Mouse (Mus musculus): ENCODE measurements around the gene Ehbp1l1. TPM values are rescaled to one million over a fixed set of nuclear protein-coding genes. Genes with fewer than 3 reads are reported as not detected.

Gene Ehbp1l1
- total RNA-seq, 2 experiments from 2014 or later, result 140 to 149 TPM

GRCm38 (mm10) chr19:5739446-5739845 lies 13.3 kb upstream of the Ehbp1l1 start:
- intact Hi-C loops (cut with DNase I), result no loop called here
- no peak for DNase-seq (ENCODE audit: low spot score)

GRCm38 (mm10) chr19:5734325-5734724 lies 8.2 kb upstream of the Ehbp1l1 start:
- DNase-seq (ENCODE audit: low spot score), result no peak
- intact Hi-C loops (cut with DNase I), result no loop called here

GRCm38 (mm10) chr19:5731264-5731978 lies 5.3 kb upstream of the Ehbp1l1 start:
- DNase-seq (ENCODE audit: low spot score), result peak; percentile 84
- intact Hi-C loops (cut with DNase I), result loop anchor here (2.0 kb wide), 1 partner anchor 39 kb away; the partner anchor contains the start of gene Scyl1

DNA sequence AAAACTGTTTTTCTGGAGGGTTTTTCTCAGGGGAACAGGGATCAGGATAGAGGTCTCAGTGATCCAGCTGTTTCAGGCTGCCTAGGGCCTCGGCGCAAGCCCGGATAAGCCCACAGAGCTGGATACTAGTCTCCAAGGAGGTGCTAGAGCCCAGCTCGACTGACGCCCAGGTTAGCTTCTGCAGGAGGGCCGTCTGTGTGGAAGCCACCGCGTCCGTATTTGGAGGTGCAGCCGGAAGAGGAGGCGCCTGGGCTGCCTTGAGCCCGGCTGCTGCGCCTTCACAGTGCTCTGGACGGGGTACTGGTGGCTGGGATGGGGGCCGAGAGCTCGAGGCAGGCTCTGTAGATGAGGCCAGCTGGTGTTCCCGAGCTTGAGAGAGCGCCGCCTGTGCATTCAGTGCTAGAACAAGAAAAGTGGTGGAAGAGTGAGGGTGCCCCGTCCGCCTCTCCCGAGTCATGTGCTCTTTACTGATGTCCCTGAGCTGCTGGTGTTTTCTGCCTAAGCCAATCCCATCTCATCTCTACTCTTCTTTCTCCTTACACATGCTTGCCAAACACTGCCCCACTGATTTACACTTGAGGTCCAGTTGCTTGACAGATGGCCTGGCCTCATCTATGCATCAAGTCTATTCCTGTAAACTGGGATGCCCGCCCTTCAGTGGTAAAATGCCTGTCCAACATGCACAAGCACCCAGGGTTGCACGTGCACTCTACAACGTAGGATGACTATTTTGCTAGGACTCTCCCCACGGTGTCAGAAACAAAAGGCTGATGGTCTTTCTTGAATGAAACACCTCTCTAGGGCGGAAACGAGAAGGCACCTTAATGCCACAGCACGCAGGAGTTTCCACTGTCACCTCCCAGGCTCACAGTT lies 4.4 kb upstream of the Ehbp1l1 start:
- intact Hi-C loops (cut with DNase I), result loop anchor here (2.0 kb wide), 1 partner anchor 40 kb away; the partner anchor contains the start of gene Scyl1
- DNase-seq (ENCODE audit: low spot score), result no peak

DNA sequence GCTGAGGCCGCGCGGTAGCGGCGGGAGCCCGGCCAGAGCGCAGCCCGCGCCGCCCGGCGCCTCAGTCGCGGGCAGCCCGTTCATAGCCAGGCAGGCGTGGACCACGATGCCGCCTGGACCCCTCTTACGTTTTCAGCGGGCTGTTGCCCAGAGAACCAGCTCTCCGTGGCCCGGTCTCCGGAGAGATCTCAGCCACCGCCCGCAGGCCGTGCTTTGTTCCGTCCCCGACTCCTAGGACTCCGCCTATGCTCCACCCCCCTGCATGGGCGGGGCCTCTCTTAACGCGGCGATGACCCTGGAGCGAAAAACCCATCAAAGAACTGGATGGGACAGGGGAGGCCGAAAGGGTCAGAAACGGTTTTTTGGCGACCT lies 3.3 kb upstream of the Ehbp1l1 start, which contains the start of gene Fam89b:
Fam89b (minus strand) TSS at position 210 of the 372 bp plus-strand sequence.
- peak; percentile 83 for DNase-seq (ENCODE audit: low spot score)
- intact Hi-C loops (cut with DNase I), result loop anchor here (5.0 kb wide), 2 partner anchors 82 to 118 kb away; no protein-coding TSS in a partner anchor

DNA sequence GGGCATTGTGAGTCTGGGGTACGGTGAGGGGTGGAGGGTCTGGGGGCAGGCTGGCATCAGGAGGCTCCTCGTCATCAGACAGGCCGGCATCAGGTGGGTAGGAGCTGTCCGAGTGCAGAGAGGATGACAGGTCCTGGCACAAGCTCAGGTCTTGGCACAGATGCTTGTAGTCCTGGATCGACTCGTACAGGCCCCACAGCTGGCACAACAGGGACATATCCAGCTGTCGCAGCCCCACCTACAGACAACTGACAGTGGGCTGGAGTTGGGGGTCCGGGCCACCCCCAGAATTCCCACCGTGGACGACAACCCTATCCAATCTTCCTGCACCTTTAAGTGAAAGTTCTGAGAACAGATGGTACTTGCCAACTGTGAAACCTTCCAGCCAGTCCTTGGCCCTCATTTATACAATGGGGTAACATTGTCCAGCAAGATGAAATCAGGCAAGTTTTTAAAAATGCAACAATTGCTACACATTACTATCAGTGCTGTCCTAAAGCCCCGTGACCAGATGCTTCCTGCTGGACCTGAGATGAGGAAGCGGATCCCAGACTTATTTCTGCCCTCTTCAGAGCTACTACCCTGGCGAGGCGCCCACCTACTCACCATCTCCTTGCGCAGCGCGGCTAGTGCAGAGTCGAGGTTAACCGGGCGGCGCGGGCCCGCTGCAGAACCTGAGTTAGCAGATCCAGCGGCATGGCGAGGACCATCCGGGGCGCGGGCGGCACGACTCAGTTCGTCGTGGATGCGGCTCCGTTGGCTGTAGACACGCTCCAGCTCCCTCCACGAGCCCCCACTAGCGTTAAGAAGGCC lies 2.7 kb upstream of the Ehbp1l1 start:
- no peak for DNase-seq (ENCODE audit: low spot score)
- intact Hi-C loops (cut with DNase I), result loop anchor here (1.0 to 5.0 kb wide), 3 partner anchors 18 to 118 kb away; no protein-coding TSS in a partner anchor

GRCm38 (mm10) chr19:5727701-5728100 lies 1.6 kb upstream of the Ehbp1l1 start:
- intact Hi-C loops (cut with DNase I), result loop anchor here (1.0 to 5.0 kb wide), 4 partner anchors 16 to 120 kb away; no protein-coding TSS in a partner anchor
- peak; percentile 78 for DNase-seq (ENCODE audit: low spot score)

DNA sequence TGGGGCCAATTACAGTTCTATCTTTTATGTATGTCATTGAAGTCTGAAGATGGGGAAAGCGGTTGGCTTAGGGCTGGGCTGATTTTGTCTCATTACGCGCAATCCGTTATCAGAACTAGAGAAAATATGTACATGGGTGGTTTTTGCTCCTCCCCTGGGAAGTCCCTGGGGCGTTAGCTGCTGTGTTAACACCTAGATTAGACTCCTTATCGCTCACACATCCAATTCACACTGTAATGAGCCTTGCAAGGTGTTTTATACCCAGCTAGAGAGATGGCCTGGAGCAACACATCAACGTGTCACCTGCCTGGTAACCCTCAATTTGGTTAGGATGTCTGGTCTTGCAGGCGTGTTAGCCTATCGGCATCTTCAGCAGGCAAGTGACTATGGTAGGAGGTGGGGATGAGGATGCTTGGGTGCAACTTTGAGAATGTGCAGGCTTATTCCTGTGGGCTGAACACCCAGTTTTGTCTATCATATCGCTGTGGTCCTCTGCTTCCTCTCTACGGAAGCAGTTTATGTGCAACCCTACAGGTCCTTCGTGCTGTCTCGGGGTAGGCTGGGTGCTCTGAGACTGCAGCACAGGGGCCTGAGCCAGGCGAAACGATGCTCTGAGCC lies 953 bp upstream of the Ehbp1l1 start:
- intact Hi-C loops (cut with DNase I), result loop anchor here (1.0 to 5.0 kb wide), 3 partner anchors 36 to 120 kb away; no protein-coding TSS in a partner anchor
- DNase-seq (ENCODE audit: low spot score), result no peak

DNA sequence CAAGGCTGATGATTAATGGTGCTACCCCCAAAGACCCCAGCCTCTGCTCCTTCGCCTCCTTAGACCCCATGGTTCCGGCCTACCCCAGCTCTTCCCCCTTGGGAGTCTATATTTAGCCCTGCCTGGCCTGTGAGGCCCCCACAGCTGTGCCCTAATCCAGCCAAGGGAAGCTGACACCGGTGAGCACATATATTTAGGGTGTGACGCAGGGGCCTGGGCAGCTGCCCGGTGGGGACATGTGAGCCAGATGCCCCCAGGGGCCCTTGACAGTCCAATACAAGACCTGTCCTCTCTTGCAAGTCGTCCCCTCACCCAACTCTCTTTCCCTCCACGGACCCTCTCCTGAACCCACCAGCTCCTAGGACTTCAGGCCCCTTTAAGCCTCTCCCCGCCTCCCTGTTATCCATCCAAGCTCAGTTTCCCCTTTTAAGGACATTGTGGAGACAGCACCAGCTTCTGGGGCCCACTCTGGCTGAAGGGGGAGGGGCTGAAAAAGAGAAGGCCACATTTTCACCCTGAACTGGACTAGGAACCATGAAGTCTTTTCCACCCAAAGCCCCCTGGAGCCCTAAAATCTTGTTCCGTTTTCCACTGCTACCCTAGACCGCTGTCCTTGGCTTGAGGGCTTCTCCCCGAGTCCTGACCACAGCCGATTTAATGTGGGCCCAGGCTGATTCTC lies 949 bp downstream of the Ehbp1l1 start:
- peak; percentile 72 for DNase-seq (ENCODE audit: low spot score)
- intact Hi-C loops (cut with DNase I), result loop anchor here (5.0 kb wide), 2 partner anchors 78 to 122 kb away; no protein-coding TSS in a partner anchor

DNA sequence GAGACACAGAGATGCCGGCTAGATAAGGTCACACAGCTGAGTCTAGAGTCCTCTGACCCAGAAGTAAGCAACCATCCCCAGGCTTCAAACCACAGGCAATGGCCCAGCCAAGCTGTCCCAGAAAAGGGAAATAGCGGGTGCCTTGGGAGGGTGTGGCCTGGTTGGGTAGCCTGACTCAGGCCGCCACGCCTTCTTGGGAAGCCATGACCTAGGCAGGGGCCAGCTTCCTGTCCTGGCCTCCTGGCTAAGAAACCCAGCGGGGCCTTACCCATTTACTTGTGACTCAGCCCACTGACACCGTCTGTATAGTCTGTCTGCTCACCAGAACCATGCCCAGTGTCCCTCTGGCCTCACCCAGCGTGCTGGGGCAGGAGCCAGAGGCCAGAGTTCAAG lies 1.6 kb downstream of the Ehbp1l1 start:
- peak; percentile 82 for DNase-seq (ENCODE audit: low spot score)
- intact Hi-C loops (cut with DNase I), result no loop called here

DNA sequence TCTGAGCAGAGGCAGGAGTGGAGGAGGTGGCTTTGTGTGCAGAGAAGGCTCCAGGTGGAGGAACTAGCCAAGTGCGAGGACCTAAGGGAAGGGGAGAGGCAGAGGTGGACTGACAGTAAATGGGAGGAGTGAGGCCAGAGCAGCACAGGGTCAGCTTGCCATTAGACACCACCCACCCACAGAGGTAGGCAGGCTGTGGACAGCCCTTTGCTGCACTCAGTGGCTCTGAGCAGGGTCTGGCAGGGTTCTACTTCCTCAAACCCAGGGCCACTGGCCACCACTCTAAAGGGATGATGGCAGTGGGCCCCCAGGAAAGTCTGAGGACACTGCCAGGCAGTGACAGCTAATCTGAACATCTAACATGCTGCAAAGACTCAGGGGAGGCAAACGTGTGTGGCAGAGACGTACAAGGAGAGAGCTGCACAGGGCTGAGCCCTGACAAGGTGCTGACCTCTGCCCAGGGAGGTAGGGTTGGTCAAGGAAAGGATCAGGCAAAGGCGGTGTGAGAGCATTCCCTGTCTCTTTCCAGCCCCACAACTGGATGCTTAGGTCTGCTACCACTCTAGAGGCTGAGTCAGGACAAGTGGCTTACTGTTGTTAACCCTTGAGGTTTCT lies 2.1 kb downstream of the Ehbp1l1 start:
- DNase-seq (ENCODE audit: low spot score), result no peak
- intact Hi-C loops (cut with DNase I), result no loop called here

DNA sequence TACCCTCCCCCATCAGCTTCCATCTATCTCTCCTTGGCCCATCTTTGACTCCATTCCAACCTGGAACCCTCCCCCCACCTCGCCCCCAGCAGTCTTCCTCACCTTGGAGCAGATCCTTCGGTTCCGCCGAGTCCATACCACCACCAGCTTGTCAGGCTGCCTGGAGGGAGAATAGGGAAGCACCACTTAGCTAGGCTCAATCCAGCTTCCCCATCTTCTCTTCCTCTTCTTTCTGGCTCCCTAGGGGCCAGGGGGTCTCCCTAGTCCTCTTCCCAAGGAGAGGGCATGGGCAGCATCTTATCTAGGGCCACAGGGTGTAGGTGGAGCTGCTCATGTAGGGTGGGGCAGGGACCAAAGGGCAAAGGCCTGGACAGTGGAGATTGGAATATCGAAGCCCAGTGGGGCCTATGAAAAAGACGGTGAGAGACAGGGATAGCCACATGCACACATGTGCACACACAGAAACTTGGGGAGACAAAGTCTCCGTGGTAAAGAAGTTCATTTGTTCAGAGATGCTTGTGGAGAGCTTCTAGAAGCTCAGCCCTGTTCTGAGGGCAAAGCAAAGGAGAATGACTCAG lies 3.2 kb downstream of the Ehbp1l1 start:
- intact Hi-C loops (cut with DNase I), result no loop called here
- no peak for DNase-seq (ENCODE audit: low spot score)

DNA sequence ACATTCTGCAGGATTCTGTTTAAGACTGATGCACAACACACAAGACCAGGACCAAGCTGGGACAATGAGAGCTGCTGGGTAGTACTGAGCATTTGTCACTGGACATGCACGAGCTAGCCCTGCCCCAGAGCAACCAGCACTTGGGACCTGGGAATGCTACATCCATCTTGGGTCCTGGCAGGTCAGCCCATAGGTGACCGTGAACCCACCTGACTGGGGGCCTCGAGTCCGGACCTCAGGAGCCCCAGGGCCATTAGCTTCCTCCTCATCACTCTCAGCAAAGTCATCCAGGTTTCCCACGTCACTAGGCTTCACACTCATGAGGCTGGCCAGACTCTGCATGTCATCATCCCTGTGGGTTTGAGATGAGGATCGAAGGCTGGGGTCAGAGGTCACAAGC lies 4.9 kb downstream of the Ehbp1l1 start:
- intact Hi-C loops (cut with DNase I), result no loop called here
- DNase-seq (ENCODE audit: low spot score), result no peak

DNA sequence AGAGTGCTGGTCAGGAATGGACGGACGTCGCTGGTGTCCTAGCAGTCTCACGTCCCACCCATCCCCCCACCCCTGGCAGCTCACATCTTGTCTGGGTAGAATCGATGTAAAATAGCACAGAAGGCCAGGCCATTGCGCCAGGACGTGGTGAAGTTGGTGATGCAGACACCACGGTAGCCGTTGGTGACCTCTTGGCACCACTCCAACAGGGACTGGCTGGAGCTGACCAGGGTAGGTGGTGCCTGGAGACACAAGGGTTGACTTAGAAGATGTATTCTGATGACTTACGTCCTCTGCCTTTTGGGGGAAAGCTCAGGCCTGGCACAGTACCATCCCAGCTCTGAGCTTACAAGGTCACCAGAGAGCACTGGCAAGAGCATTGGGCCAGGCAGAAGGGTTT lies 9.2 kb downstream of the Ehbp1l1 start:
- intact Hi-C loops (cut with DNase I), result no loop called here
- DNase-seq (ENCODE audit: low spot score), result no peak

DNA sequence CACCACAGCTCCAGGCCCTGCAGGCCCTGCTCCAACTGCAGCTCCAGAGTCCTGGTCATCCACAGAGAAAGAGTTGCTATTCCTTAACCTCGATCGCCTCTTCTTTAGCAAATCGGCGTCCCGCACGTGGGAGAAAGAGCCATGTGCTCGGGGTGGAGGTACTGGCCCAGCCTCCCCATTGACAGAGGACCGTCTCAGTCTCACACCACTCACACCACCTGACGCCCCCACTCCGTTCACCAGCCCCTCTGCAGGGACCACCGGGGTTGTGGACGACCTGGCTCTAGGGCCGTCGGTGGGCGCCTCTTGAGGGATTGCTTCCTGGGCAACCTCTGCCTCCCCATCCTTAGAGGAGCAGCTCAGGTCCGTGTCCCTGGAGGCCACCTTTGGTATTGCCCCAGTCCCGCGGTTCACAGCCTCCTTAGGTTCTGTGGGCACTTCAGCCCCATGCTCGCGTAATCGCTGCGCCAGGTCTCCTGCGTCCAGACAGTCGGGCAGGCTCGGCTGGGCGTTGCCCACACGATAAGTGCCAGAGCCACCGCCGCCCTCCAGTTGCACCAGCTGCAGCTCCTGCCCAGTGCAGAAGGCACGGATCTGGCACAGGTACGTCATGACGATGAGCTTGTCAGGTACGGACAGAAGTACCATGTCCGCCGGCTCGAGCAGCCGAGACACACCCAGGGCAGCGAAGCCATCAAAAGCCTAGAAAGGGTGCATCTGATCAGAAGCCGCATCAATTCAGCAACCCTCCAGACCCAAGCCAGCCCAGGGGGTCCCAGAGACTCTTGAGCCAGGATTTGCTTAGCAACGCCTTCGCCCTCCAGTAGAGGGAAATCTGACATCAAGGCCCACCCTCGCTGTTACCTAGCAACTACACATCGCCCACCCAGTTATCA lies 10.1 kb downstream of the Ehbp1l1 start:
- intact Hi-C loops (cut with DNase I), result no loop called here
- no peak for DNase-seq (ENCODE audit: low spot score)

DNA sequence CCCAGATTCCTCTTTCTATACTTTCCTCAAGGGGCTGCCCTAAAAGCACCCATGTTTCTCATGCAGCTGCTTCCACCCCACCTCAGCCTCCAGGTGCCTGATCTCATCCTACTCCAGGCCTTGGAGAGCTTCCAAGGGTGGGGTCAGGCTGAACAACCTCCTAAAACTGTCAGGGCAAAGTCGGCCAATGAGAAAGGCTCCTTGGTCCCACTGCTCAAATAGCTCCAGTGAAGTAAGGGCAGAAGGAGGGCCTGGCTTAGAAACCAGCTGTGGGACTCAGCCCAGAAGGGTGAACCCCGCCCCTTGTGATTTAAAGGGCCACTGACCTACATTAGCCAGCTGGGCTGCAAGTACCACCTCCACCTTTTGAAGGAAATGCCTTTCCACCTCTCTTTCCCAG lies 12.4 kb downstream of the Ehbp1l1 start:
- DNase-seq (ENCODE audit: low spot score), result peak; percentile 67
- intact Hi-C loops (cut with DNase I), result loop anchor here (5.0 kb wide), 1 partner anchor 164 kb away; the partner anchor contains the start of genes Frmd8 and Slc25a45

DNA sequence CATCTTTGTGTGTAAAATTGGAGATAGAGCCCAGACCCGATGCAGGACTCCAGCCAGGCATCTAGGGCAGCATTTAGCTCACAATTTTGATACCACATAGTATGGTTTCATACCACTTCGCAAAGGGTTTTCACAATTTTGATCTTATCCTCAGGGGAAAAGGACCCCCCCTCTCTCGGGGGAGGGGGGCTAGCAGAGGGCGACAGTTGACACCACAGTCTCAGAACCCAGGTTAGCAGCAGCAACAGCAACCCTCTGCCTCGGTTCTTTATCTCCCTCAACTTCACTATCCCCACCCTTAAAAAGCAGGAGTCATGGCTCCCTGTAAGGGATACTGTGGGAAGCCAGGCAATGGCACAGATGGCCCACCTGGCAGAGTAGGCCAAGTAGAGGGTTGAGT lies 12.9 kb downstream of the Ehbp1l1 start:
- DNase-seq (ENCODE audit: low spot score), result no peak
- intact Hi-C loops (cut with DNase I), result loop anchor here (5.0 kb wide), 1 partner anchor 164 kb away; the partner anchor contains the start of genes Frmd8 and Slc25a45
